Mouse (Mus musculus): Measurements from ENCODE around the gene Slc17a7. TPM values are rescaled to one million over a fixed set of nuclear protein-coding genes. Genes with fewer than 3 reads are reported as not detected.

The Slc17a7 gene
- 0.01 TPM in 2 replicates for polyA plus RNA-seq (2012; rRNA removed)

GRCm38 (mm10) chr7:45163735-45164490 is at the start of gene Slc17a7:
Slc17a7 (plus strand) TSS chr7:45163949.

GRCm38 (mm10) chr7:45124224-45125143 is 39.3 kb upstream of the Slc17a7 start, which contains the start of gene Rps11:
Rps11 (minus strand) TSS chr7:45124439.

DNA sequence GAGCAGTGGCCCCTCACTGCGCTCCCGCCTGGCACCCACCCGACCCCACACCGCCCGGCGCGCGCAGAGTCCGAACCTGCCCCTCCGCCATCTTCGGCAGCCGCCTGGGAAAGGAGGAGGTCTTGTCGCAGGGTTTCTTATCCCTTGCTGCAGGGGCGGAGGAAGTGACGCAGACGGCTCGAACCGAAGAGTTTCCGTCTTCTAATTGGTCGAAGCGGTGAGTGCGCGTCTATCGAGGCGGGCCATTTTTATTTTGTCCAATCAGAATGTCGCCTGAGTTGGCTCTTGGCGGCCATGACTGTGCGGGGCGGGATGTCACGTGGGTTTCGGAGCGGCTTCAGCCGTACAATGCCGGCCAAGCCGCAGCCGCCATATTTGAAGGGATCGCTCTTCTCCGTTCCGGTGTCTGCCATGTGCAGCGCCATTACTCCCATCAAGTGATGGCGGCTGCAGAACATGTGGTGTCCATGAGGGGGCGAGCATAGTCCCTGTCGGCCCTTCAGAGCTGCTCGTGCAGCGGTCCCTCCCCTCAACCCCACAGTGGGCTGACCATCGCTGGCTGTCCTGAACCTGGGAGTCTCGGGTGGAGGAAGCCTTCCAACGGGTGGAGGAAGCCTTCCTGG is 35.0 kb upstream of the Slc17a7 start, which contains the start of gene Rpl13a:
Rpl13a (minus strand) TSS at position 138 of the 623 bp plus-strand sequence.

DNA sequence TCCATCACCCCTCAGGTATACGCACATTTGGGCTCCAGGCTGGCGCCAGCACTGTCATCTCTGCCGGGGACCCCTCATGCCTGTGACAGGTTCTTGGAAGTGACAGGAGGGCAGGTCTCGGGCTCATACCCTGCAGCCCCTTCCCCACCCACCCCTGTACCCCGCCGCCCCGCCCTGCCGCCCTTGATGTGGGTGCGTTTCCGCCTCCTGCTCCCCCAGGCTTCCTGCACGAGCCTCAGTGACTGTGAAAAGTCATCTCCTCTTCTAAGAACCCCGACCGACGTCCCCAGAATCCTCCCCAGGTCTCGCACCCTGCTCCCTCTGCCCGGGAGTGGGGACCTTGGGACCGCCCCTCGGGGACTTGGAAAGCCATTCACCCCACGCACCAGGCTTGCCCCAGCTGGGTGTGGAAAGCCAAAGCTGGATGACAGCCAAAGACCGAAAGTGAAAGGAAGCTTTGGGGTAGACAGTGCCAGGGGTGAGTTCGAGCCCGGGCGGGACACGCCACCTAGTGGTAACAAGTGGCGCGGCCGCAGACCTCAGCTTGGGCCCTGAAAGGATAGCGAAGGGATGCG is 27.7 kb upstream of the Slc17a7 start, which contains the start of the genes Gm45713 and Flt3l:
Gm45713 (minus strand) TSS at position 239 of the 575 bp plus-strand sequence.
Flt3l (minus strand) TSS at position 440 of the 575 bp plus-strand sequence.

GRCm38 (mm10) chr7:45154096-45154992 is 9.4 kb upstream of the Slc17a7 start, which contains the start of the genes Pih1d1 and Aldh16a1:
Pih1d1 (plus strand) TSS chr7:45154303.
Aldh16a1 (minus strand) TSS chr7:45154584.

GRCm38 (mm10) chr7:45179469-45179868 is 15.7 kb downstream of the Slc17a7 start, which contains the start of gene Gfy:
Gfy (minus strand) TSS chr7:45179569.

DNA sequence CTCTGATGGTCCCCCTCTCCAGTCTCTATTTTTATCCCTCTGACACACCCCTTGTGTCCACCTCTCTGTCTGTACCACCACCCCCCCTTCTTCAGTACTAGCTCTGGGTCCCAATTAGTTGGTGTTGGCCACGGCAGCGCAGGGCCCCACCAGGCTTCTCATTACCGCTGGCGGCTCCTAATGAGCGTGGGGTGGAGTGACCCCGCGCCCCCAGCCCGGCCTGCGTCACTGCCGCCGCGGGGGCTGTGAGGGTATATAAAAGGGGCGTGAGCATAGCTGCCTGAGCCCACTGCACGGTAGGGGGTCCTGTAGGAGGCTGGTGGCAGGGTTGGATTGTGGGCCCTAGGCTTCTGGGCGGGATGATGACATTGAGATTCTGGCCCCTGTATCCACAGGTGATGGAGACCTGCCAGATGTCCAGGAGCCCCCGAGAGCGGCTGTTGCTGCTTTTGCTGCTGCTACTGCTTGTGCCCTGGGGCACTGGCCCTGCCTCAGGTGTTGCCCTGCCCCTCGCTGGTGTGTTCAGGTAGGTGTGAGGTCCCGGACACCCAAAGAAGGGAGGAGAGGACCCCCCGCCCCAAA is 17.2 kb downstream of the Slc17a7 start, which contains the start of gene Pth2:
Pth2 (plus strand) TSS at position 100 of the 582 bp plus-strand sequence.

GRCm38 (mm10) chr7:45204380-45205143 is 40.8 kb downstream of the Slc17a7 start, which contains the start of gene Ccdc155:
Ccdc155 (minus strand) TSS chr7:45204892.

DNA sequence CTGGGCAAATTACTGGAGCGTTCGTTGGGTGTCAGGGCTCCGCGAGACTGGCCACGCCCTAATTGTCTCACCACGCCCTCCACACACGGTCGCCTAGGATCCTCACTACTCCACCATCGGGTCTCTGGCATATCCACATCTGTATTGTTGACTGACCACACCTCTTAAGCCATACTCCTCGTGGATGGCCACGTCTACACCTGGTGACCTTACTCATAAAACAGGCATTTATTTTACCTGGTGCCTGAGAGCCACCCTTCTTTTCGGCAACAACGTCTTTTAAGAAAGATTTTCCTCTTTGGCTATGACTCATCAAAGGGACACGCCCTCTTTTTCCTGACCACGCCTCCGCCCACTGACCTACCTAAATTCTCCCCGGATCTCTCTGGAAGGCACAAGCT is 48.1 kb downstream of the Slc17a7 start, which contains the start of gene Dkkl1:
Dkkl1 (minus strand) TSS at position 297 of the 401 bp plus-strand sequence.

GRCm38 (mm10) chr7:45215673-45216441 is 52.1 kb downstream of the Slc17a7 start, which contains the start of gene Tead2:
Tead2 (plus strand) TSS chr7:45215753.

Other genes starting within 250 kb of the Slc17a7 start
- 33.1 and 39.3 TPM in 2 replicates for gene Ap2a1, start 234.5 kb upstream of the Slc17a7 start, polyA plus RNA-seq (2012; rRNA removed)
- 0.02 TPM in 1 of 2 replicates, not detected in the other for gene Tsks, start 220.7 kb upstream of the Slc17a7 start, polyA plus RNA-seq (2012; rRNA removed)
- gene Cpt1c, start 189.1 kb upstream of the Slc17a7 start, polyA plus RNA-seq (2012; rRNA removed): 2.3 and 2.6 TPM in 2 replicates
- 105 and 112 TPM in 2 replicates for gene Prmt1, start 177.4 kb upstream of the Slc17a7 start, polyA plus RNA-seq (2012; rRNA removed)
- 50.0 and 54.3 TPM in 2 replicates for gene Irf3, start 166.3 kb upstream of the Slc17a7 start, polyA plus RNA-seq (2012; rRNA removed)
- 9.0 and 9.5 TPM in 2 replicates for gene Bcl2l12, start 165.2 kb upstream of the Slc17a7 start, polyA plus RNA-seq (2012; rRNA removed)
- 13.5 and 17.4 TPM in 2 replicates for gene Scaf1, start 147.6 kb upstream of the Slc17a7 start, polyA plus RNA-seq (2012; rRNA removed)
- 41.8 and 53.8 TPM in 2 replicates for gene Rras, start 146.0 kb upstream of the Slc17a7 start, polyA plus RNA-seq (2012; rRNA removed)
- gene Prr12, start 111.1 kb upstream of the Slc17a7 start, polyA plus RNA-seq (2012; rRNA removed): 1.1 and 1.7 TPM in 2 replicates
- 24.0 and 24.4 TPM in 2 replicates for gene Nosip, start 101.5 kb upstream of the Slc17a7 start, polyA plus RNA-seq (2012; rRNA removed)
- gene Prrg2, start 101.3 kb upstream of the Slc17a7 start, polyA plus RNA-seq (2012; rRNA removed): 17.7 and 19.5 TPM in 2 replicates
- gene Rcn3, start 71.7 kb upstream of the Slc17a7 start, polyA plus RNA-seq (2012; rRNA removed): 18.6 and 20.0 TPM in 2 replicates
- gene Fcgrt, start 60.1 kb upstream of the Slc17a7 start, polyA plus RNA-seq (2012; rRNA removed): 64.9 and 71.1 TPM in 2 replicates
- 256 and 267 TPM in 2 replicates for gene Rps11, start 39.5 kb upstream of the Slc17a7 start, polyA plus RNA-seq (2012; rRNA removed)
- 1,073 and 1,547 TPM in 2 replicates for gene Rpl13a, start 35.2 kb upstream of the Slc17a7 start, polyA plus RNA-seq (2012; rRNA removed)
- gene Gm45713, start 27.7 kb upstream of the Slc17a7 start, polyA plus RNA-seq (2012; rRNA removed): 0.05 and 0.17 TPM in 2 replicates
- 7.5 and 8.3 TPM in 2 replicates for gene Flt3l, start 27.5 kb upstream of the Slc17a7 start, polyA plus RNA-seq (2012; rRNA removed)
- gene Pih1d1, start 9.6 kb upstream of the Slc17a7 start, polyA plus RNA-seq (2012; rRNA removed): 32.5 and 35.0 TPM in 2 replicates
- gene Aldh16a1, start 9.4 kb upstream of the Slc17a7 start, polyA plus RNA-seq (2012; rRNA removed): 20.1 and 26.3 TPM in 2 replicates
- gene Gfy, start 15.6 kb downstream of the Slc17a7 start, polyA plus RNA-seq (2012; rRNA removed): not detected in 2 replicates
- not detected in 2 replicates for gene Pth2, start 17.0 kb downstream of the Slc17a7 start, polyA plus RNA-seq (2012; rRNA removed)
- gene Ccdc155, start 40.9 kb downstream of the Slc17a7 start, polyA plus RNA-seq (2012; rRNA removed): 0.04 and 0.05 TPM in 2 replicates
- 0.42 and 0.52 TPM in 2 replicates for gene Dkkl1, start 48.2 kb downstream of the Slc17a7 start, polyA plus RNA-seq (2012; rRNA removed)
- gene Tead2, start 51.8 kb downstream of the Slc17a7 start, polyA plus RNA-seq (2012; rRNA removed): 21.0 and 23.1 TPM in 2 replicates
- 30.2 and 33.5 TPM in 2 replicates for gene Cd37, start 75.2 kb downstream of the Slc17a7 start, polyA plus RNA-seq (2012; rRNA removed)
- gene Slc6a16, start 77.1 kb downstream of the Slc17a7 start, polyA plus RNA-seq (2012; rRNA removed): 0.05 and 0.06 TPM in 2 replicates
- gene Slc6a21, start 113.6 kb downstream of the Slc17a7 start, polyA plus RNA-seq (2012; rRNA removed): 0.04 and 0.09 TPM in 2 replicates
- 3.7 and 4.2 TPM in 2 replicates for gene Trpm4, start 169.8 kb downstream of the Slc17a7 start, polyA plus RNA-seq (2012; rRNA removed)
- gene Hrc, start 171.3 kb downstream of the Slc17a7 start, polyA plus RNA-seq (2012; rRNA removed): 0.20 and 0.34 TPM in 2 replicates
- 0.06 and 0.07 TPM in 2 replicates for gene Ppfia3, start 203.1 kb downstream of the Slc17a7 start, polyA plus RNA-seq (2012; rRNA removed)
- gene Lin7b, start 206.6 kb downstream of the Slc17a7 start, polyA plus RNA-seq (2012; rRNA removed): 0.12 and 0.20 TPM in 2 replicates
- 152 and 184 TPM in 2 replicates for gene Snrnp70, start 231.8 kb downstream of the Slc17a7 start, polyA plus RNA-seq (2012; rRNA removed)
- gene Kcna7, start 241.7 kb downstream of the Slc17a7 start, polyA plus RNA-seq (2012; rRNA removed): not detected in 2 replicates
- 0.15 and 0.17 TPM in 2 replicates for gene Ntf5, start 249.7 kb downstream of the Slc17a7 start, polyA plus RNA-seq (2012; rRNA removed)

Data from liver, embryonic 18 days (tissue).